In the genomic region with DNA sequence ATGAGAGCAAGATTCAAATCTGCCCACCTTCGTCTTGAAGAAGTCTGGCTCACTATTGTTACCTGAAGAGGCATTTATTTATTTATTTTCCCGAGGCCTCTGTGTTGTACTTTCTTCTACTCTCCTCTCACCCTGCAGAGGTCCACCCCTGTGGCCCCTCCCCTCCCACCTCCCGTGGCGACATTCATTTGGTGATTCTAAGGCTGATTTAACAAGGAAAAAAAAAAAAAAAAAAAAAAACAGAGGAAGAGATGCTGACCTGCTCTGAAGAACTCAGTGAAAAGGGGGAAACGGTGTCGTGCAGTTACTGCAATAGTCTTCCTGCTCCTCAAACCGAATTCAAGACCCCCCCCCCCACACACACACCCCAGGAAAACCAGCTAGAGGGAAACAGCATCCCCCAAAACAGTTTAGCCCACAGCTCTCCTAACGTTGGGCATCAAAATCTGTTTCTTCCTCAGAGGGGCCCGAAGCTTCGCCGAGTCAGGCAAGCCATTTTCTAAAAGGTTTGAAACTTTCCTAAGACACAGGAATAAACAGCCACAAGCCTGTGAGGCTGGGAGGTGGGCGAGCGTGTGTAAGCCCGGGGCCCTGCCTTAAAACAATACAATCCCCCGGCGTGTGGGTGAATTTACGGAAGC, we compare ENCODE assay signal across 8 mouse cellular contexts. TPM values are rescaled to one million over a fixed set of nuclear protein-coding genes. Genes with fewer than 3 reads are reported as not detected.
A peak's percentile ranks its signal among the peaks of the same experiment; 100 is the strongest.
DNase-seq lines count a peak whose midpoint lies in the region; ATAC-seq lines count a peak whose summit lies in the region.

No protein-coding gene starts in this region.

- H3K9ac ChIP-seq in kidney, embryonic 16.5 days (replicated peaks; ENCODE audit: low read length), result peak overlapping the region; percentile 61
- H3K9ac ChIP-seq in hindbrain, embryonic 14.5 days, result peak overlapping the region; percentile 98
- H3K9ac ChIP-seq in midbrain, embryonic 16.5 days (ENCODE audit: low read depth, low read length), result peak overlapping the region; percentile 87

- no peak for DNase-seq in kidney, adult 8-10 months
- peak; percentile 76 for DNase-seq in brain, adult 2 months (ENCODE audit: low read depth, low spot score)
- DNase-seq in hindbrain, embryonic 14.5 days (ENCODE audit: low spot score), result no peak
- DNase-seq in spleen, postnatal 36 days (ENCODE audit: low spot score in 2 of 2), result no peak
- DNase-seq in thymus, postnatal 4 days, result no peak
- no peak for DNase-seq in kidney, adult 18-20 months

- H3K4me3 ChIP-seq in kidney, embryonic 16.5 days (ENCODE audit: low read length), result peak overlapping the region; percentile 65
- H3K4me3 ChIP-seq in hindbrain, embryonic 14.5 days (replicated peaks; ENCODE audit: low read length), result peak overlapping the region; percentile 87
- peak overlapping the region; percentile 60 for H3K4me3 ChIP-seq in midbrain, embryonic 16.5 days (ENCODE audit: low read depth, low read length)

- WGBS in kidney, embryonic 16.5 days, result 1% methylated on average over 17 of the region's 17 CpGs
- under 1% methylated on average over 17 of the region's 17 CpGs for WGBS in hindbrain, embryonic 14.5 days
- WGBS in midbrain, embryonic 16.5 days, result 1% methylated on average over 17 of the region's 17 CpGs

- no peak overlapping the region for H3K27ac ChIP-seq in kidney, embryonic 16.5 days (ENCODE audit: low read length)
- peak overlapping the region; percentile 99 for H3K27ac ChIP-seq in hindbrain, embryonic 14.5 days
- peak overlapping the region; percentile 97 for H3K27ac ChIP-seq in midbrain, embryonic 16.5 days (ENCODE audit: low read length)

- H3K4me2 ChIP-seq in kidney, embryonic 16.5 days (replicated peaks; ENCODE audit: low read depth, low read length), result peak overlapping the region; percentile 99
- peak overlapping the region; percentile 100 for H3K4me2 ChIP-seq in hindbrain, embryonic 14.5 days (replicated peaks)
- H3K4me2 ChIP-seq in midbrain, embryonic 16.5 days (ENCODE audit: low read length), result peak overlapping the region; percentile 99

- no peaks in the 10 kb centered on the region for H3K9me3 ChIP-seq in kidney, embryonic 16.5 days (ENCODE audit: low read length)
- H3K9me3 ChIP-seq in hindbrain, embryonic 14.5 days (ENCODE audit: control insufficient read depth, low read length), result no peaks in the 10 kb centered on the region
- H3K9me3 ChIP-seq in midbrain, embryonic 16.5 days (replicated peaks; ENCODE audit: control insufficient read depth, low read length, poor library complexity, severe bottlenecking), result no peaks in the 10 kb centered on the region

- no peaks in the 10 kb centered on the region for H3K36me3 ChIP-seq in kidney, embryonic 16.5 days (ENCODE audit: insufficient read depth, low read length)
- H3K36me3 ChIP-seq in hindbrain, embryonic 14.5 days (replicated peaks; ENCODE audit: control insufficient read depth, insufficient read depth), result no peaks in the 10 kb centered on the region
- H3K36me3 ChIP-seq in midbrain, embryonic 16.5 days (ENCODE audit: control insufficient read depth, insufficient read depth, low read length), result no peaks in the 10 kb centered on the region

- peaks cover 72% of the 10 kb centered on the region for H3K27me3 ChIP-seq in kidney, embryonic 16.5 days (ENCODE audit: insufficient read depth, low read length)
- no peaks in the 10 kb centered on the region for H3K27me3 ChIP-seq in hindbrain, embryonic 14.5 days (ENCODE audit: control insufficient read depth, insufficient read depth, low read length)
- no peaks in the 10 kb centered on the region for H3K27me3 ChIP-seq in midbrain, embryonic 16.5 days (ENCODE audit: control insufficient read depth, insufficient read depth, low read depth, low read length)

- peaks cover 36% of the 10 kb centered on the region for H3K4me1 ChIP-seq in kidney, embryonic 16.5 days (ENCODE audit: insufficient read depth, low read length)
- peaks cover 14% of the 10 kb centered on the region for H3K4me1 ChIP-seq in hindbrain, embryonic 14.5 days (replicated peaks; ENCODE audit: control insufficient read depth, insufficient read depth, low read length)
- H3K4me1 ChIP-seq in midbrain, embryonic 16.5 days (ENCODE audit: control insufficient read depth, insufficient read depth, low read length), result peaks cover 11% of the 10 kb centered on the region

- no peak for ATAC-seq in kidney, embryonic 16.5 days (ENCODE audit: low FRiP score, low TSS enrichment)
- ATAC-seq in hindbrain, embryonic 14.5 days (ENCODE audit: low FRiP score), result no peak
- ATAC-seq in midbrain, embryonic 16.5 days, result no peak

RNA-seq across cellular contexts. Expression of a gene that starts 0.8 kb away (rescaled TPM):
- polyA plus RNA-seq in kidney, embryonic 16.5 days (2015; fragmentation: Nextera tagmentation; extraction: Ambion mirVana), result not detected in 2 replicates
- polyA plus RNA-seq in hindbrain, embryonic 14.5 days (2014; fragmentation: Nextera tagmentation; extraction: Ambion mirVana), result not detected in 2 replicates
- not detected in 2 replicates for polyA plus RNA-seq in midbrain, embryonic 16.5 days (2015; fragmentation: Nextera tagmentation; extraction: Ambion mirVana)

RNA-seq across cellular contexts. Expression of a gene that starts 2.2 kb away (rescaled TPM):
- 2.8 and 3.1 TPM in 2 replicates for polyA plus RNA-seq in kidney, embryonic 16.5 days (2015; fragmentation: Nextera tagmentation; extraction: Ambion mirVana)
- polyA plus RNA-seq in hindbrain, embryonic 14.5 days (2014; fragmentation: Nextera tagmentation; extraction: Ambion mirVana), result 106 and 117 TPM in 2 replicates
- 99.8 and 107 TPM in 2 replicates for polyA plus RNA-seq in midbrain, embryonic 16.5 days (2015; fragmentation: Nextera tagmentation; extraction: Ambion mirVana)

Comparison
In these comparisons a context has a peak if more than half of its experiments do, and no peak if none do; other contexts are left out.
1. RNA of a gene that starts 2.2 kb away (polyA plus RNA-seq): 106 to 117 TPM in hindbrain, embryonic 14.5 days and 99.8 to 107 TPM in midbrain, embryonic 16.5 days; 2.8 to 3.1 TPM in kidney, embryonic 16.5 days; every median in the first group is over 10 times any median in the second.
2. Peak in every context shown above with its lines, with median percentiles within 50 percentile points of each other: H3K4me2 ChIP-seq, H3K4me3 ChIP-seq and H3K9ac ChIP-seq.